7 mouse cellular contexts compared by ENCODE assay signal in genomic region chr8:81767411-81768312, GRCm38 (mm10).
DNase-seq lines count a peak whose midpoint lies in the region; ATAC-seq and TF ChIP-seq lines count a peak whose summit lies in the region.

No protein-coding gene starts in this region.

- H3K27ac ChIP-seq in intestine, embryonic 15.5 days: 0 out of 2 replicates have a peak overlapping the region, but pooled peaks have one; percentile 40
- H3K27ac ChIP-seq in liver, postnatal 0 days (ENCODE audit: low read depth): peak overlapping the region; percentile 63
- no peak overlapping the region for H3K27ac ChIP-seq in neural tube, embryonic 12.5 days

- H3K4me3 ChIP-seq in intestine, embryonic 15.5 days (replicated peaks): no peak overlapping the region
- peak overlapping the region; percentile 13 for H3K4me3 ChIP-seq in liver, postnatal 0 days (ENCODE audit: low read depth, low read length)
- no peak overlapping the region for H3K4me3 ChIP-seq in neural tube, embryonic 12.5 days

- TF ChIP-seq CTCF in liver, postnatal 0 days (IDR thresholded peaks at IDR 0.05; ENCODE audit: low read depth): no peak

- WGBS in intestine, embryonic 15.5 days: 25% methylated on average over 12 of the region's 12 CpGs
- 9% methylated on average over 12 of the region's 12 CpGs for WGBS in liver, postnatal 0 days (ENCODE audit: insufficient replicate concordance)
- 27% methylated on average over 12 of the region's 12 CpGs for WGBS in neural tube, embryonic 12.5 days

- ATAC-seq in intestine, embryonic 15.5 days: peak; percentile 67; the same call in 1 of the 2 replicates
- peak; percentile 66 for ATAC-seq in liver, postnatal 0 days
- peak; percentile 18; the same call in 1 of the 2 replicates for ATAC-seq in neural tube, embryonic 12.5 days (ENCODE audit: low FRiP score, low read depth)

- peak overlapping the region; percentile 46 for H3K4me2 ChIP-seq in intestine, embryonic 15.5 days (replicated peaks)
- peak overlapping the region; percentile 61 for H3K4me2 ChIP-seq in liver, postnatal 0 days (ENCODE audit: low read depth, low read length)
- peak overlapping the region; percentile 39 for H3K4me2 ChIP-seq in neural tube, embryonic 12.5 days (replicated peaks)

- TF ChIP-seq EP300 in liver, postnatal 0 days (IDR thresholded peaks at IDR 0.05; ENCODE audit: low read depth): no peak

- peak; percentile 76 for DNase-seq in MEL-GATA-1-ER (ENCODE audit: extremely low read depth, low read depth)
- peak; percentile 12 to 35 for DNase-seq in adrenal gland, postnatal 36 days
- peak; percentile 89 for DNase-seq in gonadal fat pad, adult 2 months (ENCODE audit: low read depth)
- DNase-seq in liver, postnatal 0 days: peak; percentile 24
- no peak for DNase-seq in right cerebral cortex, postnatal 25 days

- no peaks in the 10 kb centered on the region for H3K36me3 ChIP-seq in intestine, embryonic 15.5 days
- H3K36me3 ChIP-seq in liver, postnatal 0 days (replicated peaks; ENCODE audit: insufficient read depth, low read length): no peaks in the 10 kb centered on the region
- no peaks in the 10 kb centered on the region for H3K36me3 ChIP-seq in neural tube, embryonic 12.5 days

- no peak overlapping the region for H3K9ac ChIP-seq in intestine, embryonic 15.5 days
- H3K9ac ChIP-seq in liver, postnatal 0 days (replicated peaks): no peak overlapping the region
- no peak overlapping the region for H3K9ac ChIP-seq in neural tube, embryonic 12.5 days

- no peaks in the 10 kb centered on the region for H3K27me3 ChIP-seq in intestine, embryonic 15.5 days (replicated peaks)
- no peaks in the 10 kb centered on the region for H3K27me3 ChIP-seq in liver, postnatal 0 days (ENCODE audit: insufficient read depth, low read length)
- no peaks in the 10 kb centered on the region for H3K27me3 ChIP-seq in neural tube, embryonic 12.5 days (replicated peaks)

- peaks cover 3% of the 10 kb centered on the region; the same call in 1 of the 2 replicates for H3K4me1 ChIP-seq in intestine, embryonic 15.5 days (replicated peaks)
- peaks cover 8% of the 10 kb centered on the region; the same call in 1 of the 2 replicates for H3K4me1 ChIP-seq in liver, postnatal 0 days (ENCODE audit: insufficient read depth)
- H3K4me1 ChIP-seq in neural tube, embryonic 12.5 days: peaks cover 11% of the 10 kb centered on the region; the same call in 1 of the 2 replicates

- H3K9me3 ChIP-seq in intestine, embryonic 15.5 days: no peaks in the 10 kb centered on the region
- H3K9me3 ChIP-seq in liver, postnatal 0 days (ENCODE audit: low read length): no peaks in the 10 kb centered on the region
- H3K9me3 ChIP-seq in neural tube, embryonic 12.5 days: no peaks in the 10 kb centered on the region
